Mouse (Mus musculus) embryonic facial prominence, embryonic 15.5 days (tissue): Measurements from ENCODE around the gene Ugt2b38. TPM values are rescaled to one million over a fixed set of nuclear protein-coding genes. Genes with fewer than 3 reads are reported as not detected.
"Not testable (repeated sequence)": the region's sequence is repeated elsewhere in the genome, so short reads cannot be mapped to it uniquely, and the experiment has no call there.

ENCODE experiments used
- ATAC-seq: fragments of 200-750 bp; cut with Nextera tagmentation; 2 replicates; pipeline ENCODE4 v1.8.0; 2017; ENCODE audit warnings: low read depth, moderate TSS enrichment; ENCODE audit not compliant: insufficient number of reproducible peaks, low FRiP score, low TSS enrichment
- H3K27ac ChIP-seq: fragments of 300-500 bp; sonication (generic); replicated peaks from 2 replicates; pipeline ENCODE4 v1.5.1; 2015; ENCODE audit warnings: mild to moderate bottlenecking, inconsistent platforms
- H3K27me3 ChIP-seq: fragments of 300-500 bp; sonication (generic); 2 replicates; pipeline ENCODE4 v1.6.1; 2015; ENCODE audit warnings: inconsistent platforms
- H3K36me3 ChIP-seq: fragments of 300-500 bp; sonication (generic); 2 replicates; pipeline ENCODE4 v1.6.1; 2015; ENCODE audit warnings: mild to moderate bottlenecking, inconsistent platforms
- H3K4me1 ChIP-seq: fragments of 300-500 bp; sonication (generic); 2 replicates; pipeline ENCODE4 v1.6.1; 2015; ENCODE audit warnings: inconsistent platforms
- H3K4me2 ChIP-seq: fragments of 300-500 bp; sonication (generic); replicated peaks from 2 replicates; pipeline ENCODE4 v1.6.1; 2015; ENCODE audit warnings: mild to moderate bottlenecking, inconsistent platforms
- H3K4me3 ChIP-seq: fragments of 300-500 bp; sonication (generic); replicated peaks from 2 replicates; pipeline ENCODE4 v1.5.1; 2015; ENCODE audit warnings: mild to moderate bottlenecking, inconsistent platforms
- H3K9ac ChIP-seq: fragments of 300-500 bp; sonication (generic); 2 replicates; pipeline ENCODE4 v1.6.1; 2015; ENCODE audit warnings: inconsistent platforms
- H3K9me3 ChIP-seq: fragments of 300-500 bp; sonication (generic); replicated peaks from 2 replicates; pipeline ENCODE4 v1.6.1; 2016; ENCODE audit warnings: inconsistent platforms
- WGBS: fragments of 180-500 bp; shearing (Covaris S2); methylation state at CpG from one replicate; pipeline ENCODE4 v1.1.7; 2015; 5-methylcytosine and 5-hydroxymethylcytosine counted together
- polyA plus RNA-seq: library from polyadenylated mRNA; unstranded; fragments of >200 nt; fragmentation: Nextera tagmentation; extraction: Ambion mirVana; gene quantifications from 2 replicates; pipeline ENCODE4 v1.2.1, GENCODE M21; 2015

The Ugt2b38 gene
- polyA plus RNA-seq, result not detected in 2 replicates

- not testable (repeated sequence) for H3K27me3 ChIP-seq, H3K4me2 ChIP-seq, H3K4me1 ChIP-seq, H3K4me3 ChIP-seq, H3K9me3 ChIP-seq, H3K36me3 ChIP-seq, H3K27ac ChIP-seq, ATAC-seq, H3K9ac ChIP-seq
- 89% methylated on average over 1 of the region's 2 CpGs for WGBS
Observed at GRCm38 (mm10) chr5:87424041-87424440, at the start of gene Ugt2b38. TSS of gene Ugt2b38 (minus strand) at chr5:87424203.

GRCm38 (mm10) chr5:87458810-87459209, 34.8 kb upstream of the Ugt2b38 start:
- Histone ChIP-seq H3K4me2 (no peak overlapping the region), H3K9ac (no peak overlapping the region), H3K4me3 (no peak overlapping the region), H3K9me3 (no peaks in the 10 kb centered on the region), H3K4me1 (no peaks in the 10 kb centered on the region), H3K27me3 (no peaks in the 10 kb centered on the region), H3K36me3 (no peaks in the 10 kb centered on the region), H3K27ac (no peak overlapping the region)
- no peak for ATAC-seq
- WGBS, result 40% methylated on average over 1 of the region's 1 CpGs

- Histone ChIP-seq H3K4me2 (no peak overlapping the region), H3K4me1 (no peaks in the 10 kb centered on the region), H3K9ac (no peak overlapping the region), H3K36me3 (no peaks in the 10 kb centered on the region), H3K27me3 (no peaks in the 10 kb centered on the region), H3K9me3 (no peaks in the 10 kb centered on the region), H3K4me3 (no peak overlapping the region), H3K27ac (no peak overlapping the region)
- ATAC-seq, result no peak
Observed at GRCm38 (mm10) chr5:87457701-87458100, 33.7 kb upstream of the Ugt2b38 start.

DNA sequence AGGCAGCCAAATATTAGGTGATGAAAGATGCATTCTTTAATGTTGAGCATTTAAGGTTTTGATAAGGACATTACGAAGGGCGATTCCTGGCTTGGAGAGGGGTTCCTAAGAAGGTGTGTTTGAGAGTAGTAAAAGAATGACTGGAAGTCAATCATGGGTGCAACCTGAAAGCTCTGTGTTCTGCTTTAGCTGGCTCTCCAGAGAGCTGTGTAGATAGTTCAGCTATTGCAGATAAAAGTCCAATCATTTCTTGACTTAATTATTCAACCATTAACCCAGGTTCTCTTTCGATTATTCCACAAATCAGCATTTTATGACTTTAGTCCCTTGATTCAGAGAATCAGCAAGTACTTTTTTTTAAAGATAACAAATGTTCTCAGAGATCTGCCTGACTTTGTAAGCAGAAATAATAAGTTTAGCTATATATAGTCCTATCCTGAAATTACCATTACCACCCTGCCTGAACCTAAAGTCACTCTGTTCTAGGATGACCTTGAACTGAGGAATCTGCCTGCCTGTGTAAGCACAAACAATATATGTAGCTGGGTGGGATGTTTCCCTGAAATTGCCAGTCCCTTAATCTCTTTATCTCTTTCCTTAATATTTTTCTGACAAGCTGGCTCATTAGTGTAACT, 32.3 kb upstream of the Ugt2b38 start:
- 89% methylated on average over 3 of the region's 3 CpGs for WGBS

GRCm38 (mm10) chr5:87455519-87455918, 31.5 kb upstream of the Ugt2b38 start:
- no peaks in the 10 kb centered on the region for H3K27me3 ChIP-seq
- ATAC-seq, result no peak
- H3K4me1 ChIP-seq, result no peaks in the 10 kb centered on the region
- H3K27ac ChIP-seq, result no peak overlapping the region
- no peaks in the 10 kb centered on the region for H3K9me3 ChIP-seq
- H3K4me3 ChIP-seq, result no peak overlapping the region
- H3K4me2 ChIP-seq, result no peak overlapping the region
- no peak overlapping the region for H3K9ac ChIP-seq
- no peaks in the 10 kb centered on the region for H3K36me3 ChIP-seq

More for the DNA sequence above, 32.3 kb upstream of the Ugt2b38 start:
- no peaks in the 10 kb centered on the region for H3K36me3 ChIP-seq
- no peaks in the 10 kb centered on the region for H3K4me1 ChIP-seq
- H3K4me2 ChIP-seq, result no peak overlapping the region
- no peak overlapping the region for H3K9ac ChIP-seq
- no peaks in the 10 kb centered on the region for H3K27me3 ChIP-seq
- no peak for ATAC-seq
- no peak overlapping the region for H3K4me3 ChIP-seq
- no peaks in the 10 kb centered on the region for H3K9me3 ChIP-seq
- no peak overlapping the region for H3K27ac ChIP-seq

GRCm38 (mm10) chr5:87452514-87452913, 28.5 kb upstream of the Ugt2b38 start:
- H3K4me3 ChIP-seq, H3K36me3 ChIP-seq, H3K9ac ChIP-seq, H3K4me1 ChIP-seq, H3K27me3 ChIP-seq, H3K4me2 ChIP-seq, H3K9me3 ChIP-seq, H3K27ac ChIP-seq, ATAC-seq: not testable (repeated sequence)
- 76% methylated on average over 3 of the region's 5 CpGs for WGBS

DNA sequence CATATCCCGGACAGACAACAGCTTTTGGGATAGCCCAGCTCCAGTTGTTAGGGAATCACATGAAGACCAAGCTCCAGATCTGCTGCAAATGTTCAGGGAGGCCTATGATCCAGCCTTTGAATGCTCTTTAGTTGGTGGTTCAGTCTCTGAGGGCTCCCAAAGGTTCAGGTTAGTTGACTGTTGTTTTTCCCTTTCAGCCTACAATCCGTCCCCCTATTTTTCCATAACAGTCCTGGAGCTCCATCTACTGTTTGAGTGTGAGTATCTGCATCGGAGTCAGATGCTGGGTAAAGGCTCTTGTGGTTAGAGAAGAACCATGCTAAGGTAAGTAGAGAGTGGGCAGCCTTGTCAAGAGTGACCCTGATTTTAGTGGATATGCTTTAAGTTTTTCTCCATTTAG, 12.3 kb upstream of the Ugt2b38 start:
- Histone ChIP-seq H3K4me2 (no peak overlapping the region), H3K36me3 (no peaks in the 10 kb centered on the region), H3K27me3 (no peaks in the 10 kb centered on the region), H3K4me3 (no peak overlapping the region), H3K27ac (no peak overlapping the region), H3K4me1 (no peaks in the 10 kb centered on the region), H3K9me3 (no peaks in the 10 kb centered on the region), H3K9ac (no peak overlapping the region)
- ATAC-seq, result no peak
- WGBS, result 38% methylated on average over 3 of the region's 3 CpGs

- Histone ChIP-seq H3K4me3 (no peak overlapping the region), H3K27me3 (no peaks in the 10 kb centered on the region), H3K9me3 (no peaks in the 10 kb centered on the region), H3K27ac (no peak overlapping the region), H3K9ac (no peak overlapping the region), H3K36me3 (no peaks in the 10 kb centered on the region), H3K4me2 (no peak overlapping the region), H3K4me1 (no peaks in the 10 kb centered on the region)
- 77% methylated on average over 3 of the region's 3 CpGs for WGBS
- no peak for ATAC-seq
Observed at GRCm38 (mm10) chr5:87425676-87426075, 1.7 kb upstream of the Ugt2b38 start.

DNA sequence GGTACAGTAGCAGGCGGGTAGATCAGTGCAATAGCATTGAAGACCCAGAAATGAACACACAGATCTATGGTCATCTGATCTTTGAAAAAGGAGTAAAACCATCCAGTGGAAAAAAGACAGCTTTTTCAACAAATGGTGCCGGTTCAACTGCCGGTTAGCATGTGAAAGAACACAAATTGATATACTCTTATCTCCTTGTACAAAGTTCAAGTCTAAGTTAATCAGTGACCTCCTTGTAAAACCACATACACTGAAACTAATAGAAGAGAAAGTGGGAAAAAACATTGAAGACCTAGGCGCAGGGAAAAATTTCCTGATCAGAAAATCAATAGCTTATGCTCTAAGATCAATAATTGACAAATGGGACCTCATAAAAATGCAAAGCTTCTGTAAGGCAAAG, 27.0 kb downstream of the Ugt2b38 start:
- Histone ChIP-seq H3K9me3 (no peaks in the 10 kb centered on the region), H3K36me3 (no peaks in the 10 kb centered on the region), H3K27ac (no peak overlapping the region), H3K9ac (no peak overlapping the region), H3K27me3 (no peaks in the 10 kb centered on the region), H3K4me1 (no peaks in the 10 kb centered on the region), H3K4me3 (no peak overlapping the region), H3K4me2 (no peak overlapping the region)
- 89% methylated on average over 4 of the region's 4 CpGs for WGBS
- ATAC-seq, result no peak

- no peak overlapping the region for H3K27ac ChIP-seq
- H3K27me3 ChIP-seq, result no peaks in the 10 kb centered on the region
- no peaks in the 10 kb centered on the region for H3K36me3 ChIP-seq
- 72% methylated on average over 2 of the region's 2 CpGs for WGBS
- no peaks in the 10 kb centered on the region for H3K9me3 ChIP-seq
- H3K4me3 ChIP-seq, result no peak overlapping the region
- no peak overlapping the region for H3K9ac ChIP-seq
- H3K4me1 ChIP-seq, result no peaks in the 10 kb centered on the region
- ATAC-seq, result no peak
- H3K4me2 ChIP-seq, result no peak overlapping the region
Observed at GRCm38 (mm10) chr5:87390818-87391217, 33.2 kb downstream of the Ugt2b38 start.

DNA sequence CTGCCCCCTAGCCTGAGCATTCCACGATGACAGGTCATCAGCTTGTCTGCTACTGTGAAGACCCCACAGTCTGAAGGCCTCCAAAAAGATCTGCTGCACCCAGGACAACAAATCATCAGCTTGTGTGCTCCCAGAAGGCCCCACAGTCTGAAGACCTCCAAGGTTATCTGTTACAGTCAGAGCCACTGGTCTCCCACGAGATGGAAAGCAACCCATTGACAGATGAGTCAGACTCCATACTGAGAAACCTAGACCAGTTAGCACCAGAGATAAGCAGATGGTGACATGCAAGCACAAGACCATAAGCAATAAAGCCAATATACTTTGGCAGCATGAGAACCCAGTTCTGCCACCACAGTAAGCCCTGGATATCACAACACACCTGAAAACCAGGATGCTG, 43.8 kb downstream of the Ugt2b38 start:
- Histone ChIP-seq H3K27me3 (no peaks in the 10 kb centered on the region), H3K9ac (no peak overlapping the region), H3K36me3 (no peaks in the 10 kb centered on the region), H3K4me1 (no peaks in the 10 kb centered on the region), H3K9me3 (no peaks in the 10 kb centered on the region), H3K27ac (no peak overlapping the region), H3K4me2 (no peak overlapping the region), H3K4me3 (no peak overlapping the region)
- no peak for ATAC-seq
- WGBS, result 67% methylated on average over 2 of the region's 2 CpGs

- Histone ChIP-seq H3K9ac (no peak overlapping the region), H3K4me1 (no peaks in the 10 kb centered on the region), H3K4me3 (no peak overlapping the region), H3K9me3 (no peaks in the 10 kb centered on the region), H3K4me2 (no peak overlapping the region), H3K27ac (no peak overlapping the region), H3K27me3 (no peaks in the 10 kb centered on the region), H3K36me3 (no peaks in the 10 kb centered on the region)
- ATAC-seq, result no peak
Observed at GRCm38 (mm10) chr5:87379825-87380224, 44.2 kb downstream of the Ugt2b38 start.
